Mouse (Mus musculus) neural tube, embryonic 12.5 days (tissue): ENCODE measurements around the gene Kti12. TPM values are rescaled to one million over a fixed set of nuclear protein-coding genes. Genes with fewer than 3 reads are reported as not detected.

Source experiments
- ATAC-seq: fragments of 200-750 bp; cut with Nextera tagmentation; 2 replicates; pipeline ENCODE4 v1.8.0; 2017; ENCODE audit warnings: low read depth, mild to moderate bottlenecking, moderate TSS enrichment, moderate library complexity; ENCODE audit not compliant: low FRiP score
- H3K27ac ChIP-seq: fragments of 300-500 bp; sonication (generic); 2 replicates; pipeline ENCODE4 v1.5.1; 2016
- H3K27me3 ChIP-seq: fragments of 300-500 bp; sonication (generic); replicated peaks from 2 replicates; pipeline ENCODE4 v1.6.1; 2016; ENCODE audit warnings: mild to moderate bottlenecking
- H3K36me3 ChIP-seq: fragments of 300-500 bp; sonication (generic); 2 replicates; pipeline ENCODE4 v1.6.1; 2016; ENCODE audit warnings: mild to moderate bottlenecking
- H3K4me1 ChIP-seq: fragments of 300-500 bp; sonication (generic); 2 replicates; pipeline ENCODE4 v1.6.1; 2016
- H3K4me2 ChIP-seq: fragments of 300-500 bp; sonication (generic); replicated peaks from 2 replicates; pipeline ENCODE4 v1.6.1; 2016; ENCODE audit warnings: mild to moderate bottlenecking
- H3K4me3 ChIP-seq: fragments of 300-500 bp; sonication (generic); 2 replicates; pipeline ENCODE4 v1.5.1; 2016
- H3K9ac ChIP-seq: fragments of 300-500 bp; sonication (generic); 2 replicates; pipeline ENCODE4 v1.6.1; 2016; ENCODE audit warnings: mild to moderate bottlenecking
- H3K9me3 ChIP-seq: fragments of 300-500 bp; sonication (generic); 2 replicates; pipeline ENCODE4 v1.6.1; 2016; ENCODE audit warnings: mild to moderate bottlenecking
- WGBS: fragments of 180-500 bp; shearing (Covaris S2); methylation state at CpG from one replicate; pipeline ENCODE4 v1.1.7; 2016; 5-methylcytosine and 5-hydroxymethylcytosine counted together
- polyA plus RNA-seq: library from polyadenylated mRNA; unstranded; fragments of >200 nt; fragmentation: Nextera tagmentation; extraction: Ambion mirVana; gene quantifications from 2 replicates; pipeline ENCODE4 v1.2.1, GENCODE M21; 2016

Kti12 gene
- polyA plus RNA-seq, 1 experiment from 2014 or later: 38.6 TPM

- WGBS: under 1% methylated on average over 34 of the region's 34 CpGs
- H3K9me3 ChIP-seq: no peaks in the 10 kb centered on the region
- peaks cover 6% of the 10 kb centered on the region for H3K36me3 ChIP-seq
- H3K27me3 ChIP-seq: no peaks in the 10 kb centered on the region
- H3K4me2 ChIP-seq: peak within 1 kb of the TSS; percentile 79
- peak within 1 kb of the TSS; percentile 98 for H3K27ac ChIP-seq
- ATAC-seq: peak; percentile 81
- peaks cover 28% of the 10 kb centered on the region for H3K4me1 ChIP-seq
- H3K9ac ChIP-seq: peak within 1 kb of the TSS; percentile 99
- peak within 1 kb of the TSS; percentile 96 for H3K4me3 ChIP-seq
Observed at GRCm38 (mm10) chr4:108834115-108834970, 13.2 kb upstream of the Kti12 start, which contains the start of gene Txndc12. Txndc12 (plus strand) TSS chr4:108834601.

- peaks cover 28% of the 10 kb centered on the region for H3K4me1 ChIP-seq
- H3K4me3 ChIP-seq: peak overlapping the region; percentile 96
- 1% methylated on average over 15 of the region's 15 CpGs for WGBS
- H3K4me2 ChIP-seq: peak overlapping the region; percentile 79
- no peaks in the 10 kb centered on the region for H3K9me3 ChIP-seq
- H3K36me3 ChIP-seq: peaks cover 5% of the 10 kb centered on the region
- no peak for ATAC-seq
- peak overlapping the region; percentile 74 for H3K9ac ChIP-seq
- H3K27ac ChIP-seq: peak overlapping the region; percentile 98; the same call in 1 of the 2 replicates
- no peaks in the 10 kb centered on the region for H3K27me3 ChIP-seq
Observed at GRCm38 (mm10) chr4:108834971-108835311, 12.6 kb upstream of the Kti12 start.

- WGBS: 68% methylated on average over 3 of the region's 3 CpGs
- no peak for ATAC-seq
Observed at GRCm38 (mm10) chr4:108835496-108835895, 12.1 kb upstream of the Kti12 start.

GRCm38 (mm10) chr4:108838031-108838430, 9.6 kb upstream of the Kti12 start:
- Histone ChIP-seq H3K4me3 (no peak overlapping the region), H3K27me3 (no peaks in the 10 kb centered on the region), H3K27ac (no peak overlapping the region), H3K4me2 (no peak overlapping the region), H3K36me3 (peaks cover 7% of the 10 kb centered on the region; the same call in 1 of the 2 replicates), H3K4me1 (peaks cover 20% of the 10 kb centered on the region), H3K9me3 (no peaks in the 10 kb centered on the region), H3K9ac (no peak overlapping the region)
- ATAC-seq: no peak
- 89% methylated on average over 4 of the region's 4 CpGs for WGBS

More at GRCm38 (mm10) chr4:108835496-108835895, 12.1 kb upstream of the Kti12 start:
- peak overlapping the region; percentile 79 for H3K4me2 ChIP-seq
- H3K4me3 ChIP-seq: peak overlapping the region; percentile 96
- H3K9ac ChIP-seq: peak overlapping the region; percentile 74
- no peak overlapping the region for H3K27ac ChIP-seq
- no peaks in the 10 kb centered on the region for H3K27me3 ChIP-seq
- H3K4me1 ChIP-seq: peaks cover 28% of the 10 kb centered on the region
- no peaks in the 10 kb centered on the region for H3K9me3 ChIP-seq
- H3K36me3 ChIP-seq: peaks cover 4% of the 10 kb centered on the region; the same call in 1 of the 2 replicates

- 91% methylated on average over 7 of the region's 7 CpGs for WGBS
Observed at GRCm38 (mm10) chr4:108841920-108842578, 5.5 kb upstream of the Kti12 start.

GRCm38 (mm10) chr4:108843336-108843735, 4.2 kb upstream of the Kti12 start:
- Histone ChIP-seq H3K9ac (no peak overlapping the region), H3K27ac (no peak overlapping the region), H3K9me3 (no peaks in the 10 kb centered on the region), H3K27me3 (no peaks in the 10 kb centered on the region), H3K4me1 (peaks cover under 1% of the 10 kb centered on the region; the same call in 1 of the 2 replicates), H3K4me2 (no peak overlapping the region), H3K4me3 (no peak overlapping the region), H3K36me3 (peaks cover 7% of the 10 kb centered on the region; the same call in 1 of the 2 replicates)
- no peak for ATAC-seq

More at GRCm38 (mm10) chr4:108841920-108842578, 5.5 kb upstream of the Kti12 start:
- Histone ChIP-seq H3K36me3 (peaks cover 7% of the 10 kb centered on the region; the same call in 1 of the 2 replicates), H3K9ac (no peak overlapping the region), H3K9me3 (no peaks in the 10 kb centered on the region), H3K4me2 (no peak overlapping the region), H3K4me3 (no peak overlapping the region), H3K4me1 (no peaks in the 10 kb centered on the region), H3K27me3 (no peaks in the 10 kb centered on the region), H3K27ac (no peak overlapping the region)
- no peak for ATAC-seq

- Histone ChIP-seq H3K4me2 (no peak overlapping the region), H3K27ac (no peak overlapping the region), H3K4me3 (no peak overlapping the region), H3K9ac (no peak overlapping the region), H3K9me3 (no peaks in the 10 kb centered on the region), H3K27me3 (no peaks in the 10 kb centered on the region), H3K4me1 (peaks cover 13% of the 10 kb centered on the region), H3K36me3 (no peaks in the 10 kb centered on the region)
- ATAC-seq: no peak
- 87% methylated on average over 5 of the region's 5 CpGs for whole genome bisulfite sequencing
Observed at GRCm38 (mm10) chr4:108845824-108846569, 1.6 kb upstream of the Kti12 start.

- peak within 1 kb of the TSS; percentile 98 for H3K4me2 ChIP-seq
- peak within 1 kb of the TSS; percentile 57; the same call in 1 of the 2 replicates for H3K27ac ChIP-seq
- H3K4me3 ChIP-seq: peak within 1 kb of the TSS; percentile 90
- H3K9ac ChIP-seq: peak within 1 kb of the TSS; percentile 86
- H3K9me3 ChIP-seq: no peaks in the 10 kb centered on the region
- H3K27me3 ChIP-seq: no peaks in the 10 kb centered on the region
- peaks cover 8% of the 10 kb centered on the region; the same call in 1 of the 2 replicates for H3K36me3 ChIP-seq
- ATAC-seq: peak; percentile 30
- H3K4me1 ChIP-seq: peaks cover 13% of the 10 kb centered on the region
- 13% methylated on average over 20 of the region's 20 CpGs for WGBS
Observed at GRCm38 (mm10) chr4:108848505-108848848, 892 bp downstream of the Kti12 start, which contains the start of gene A730015C16Rik. A730015C16Rik (minus strand) TSS chr4:108848619.

GRCm38 (mm10) chr4:108866806-108867205, 19.2 kb downstream of the Kti12 start:
- Histone ChIP-seq H3K4me1 (no peaks in the 10 kb centered on the region), H3K9me3 (no peaks in the 10 kb centered on the region), H3K36me3 (peaks cover 20% of the 10 kb centered on the region), H3K4me2 (no peak overlapping the region), H3K27me3 (no peaks in the 10 kb centered on the region), H3K27ac (no peak overlapping the region), H3K9ac (no peak overlapping the region), H3K4me3 (no peak overlapping the region)
- no peak for ATAC-seq
- 82% methylated on average over 7 of the region's 7 CpGs for WGBS

GRCm38 (mm10) chr4:108869730-108870374, 22.3 kb downstream of the Kti12 start:
- Histone ChIP-seq H3K27ac (no peak overlapping the region), H3K9ac (no peak overlapping the region), H3K36me3 (no peaks in the 10 kb centered on the region), H3K4me3 (no peak overlapping the region), H3K4me2 (no peak overlapping the region), H3K4me1 (no peaks in the 10 kb centered on the region), H3K9me3 (no peaks in the 10 kb centered on the region), H3K27me3 (no peaks in the 10 kb centered on the region)
- WGBS: 36% methylated on average over 10 of the region's 10 CpGs
- peak; percentile 75 for ATAC-seq

GRCm38 (mm10) chr4:108873746-108874145, 26.2 kb downstream of the Kti12 start:
- no peak for ATAC-seq
- H3K9me3 ChIP-seq: no peaks in the 10 kb centered on the region
- no peaks in the 10 kb centered on the region for H3K27me3 ChIP-seq
- H3K4me2 ChIP-seq: no peak overlapping the region
- no peaks in the 10 kb centered on the region for H3K4me1 ChIP-seq
- H3K4me3 ChIP-seq: no peak overlapping the region
- no peaks in the 10 kb centered on the region for H3K36me3 ChIP-seq
- no peak overlapping the region for H3K9ac ChIP-seq
- 92% methylated on average over 5 of the region's 5 CpGs for WGBS
- H3K27ac ChIP-seq: no peak overlapping the region
